Mouse (Mus musculus) thymus, postnatal 36 days (tissue): ENCODE measurements at regions not wholly inside any gene's neighbourhood (a gene's known extent, or its start where the extent isn't known, plus 50 kb on each side); places are given as distances from the start of the nearest gene placed in this dataset.

Experiments
- DNase-seq, 2 experiments: peaks; one replicate each; pipeline ENCODE4 v3.0.0; 2022; ENCODE audit warnings: mixed read lengths in 2 of 2

DNA sequence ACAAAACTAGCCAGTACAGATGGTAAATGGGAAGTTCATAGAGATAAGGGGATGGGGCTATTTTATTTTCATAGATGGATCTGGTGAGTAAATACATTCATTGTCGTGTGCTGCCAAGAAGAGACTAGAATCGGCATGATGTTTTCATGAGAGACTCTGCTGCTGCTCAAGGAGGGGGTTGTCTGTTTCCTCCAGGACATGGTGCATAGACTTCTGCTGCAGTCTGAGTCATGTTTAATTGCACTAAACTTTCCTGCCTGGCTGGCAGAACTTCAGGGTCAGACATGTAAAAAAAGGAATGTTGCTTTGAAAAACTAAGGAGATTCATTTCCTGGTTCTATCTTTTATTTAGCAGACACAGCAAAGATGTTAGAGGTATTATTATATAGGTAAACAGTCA is 100.9 kb upstream of the B430305J03Rik start:
- no peak for DNase-seq

DNA sequence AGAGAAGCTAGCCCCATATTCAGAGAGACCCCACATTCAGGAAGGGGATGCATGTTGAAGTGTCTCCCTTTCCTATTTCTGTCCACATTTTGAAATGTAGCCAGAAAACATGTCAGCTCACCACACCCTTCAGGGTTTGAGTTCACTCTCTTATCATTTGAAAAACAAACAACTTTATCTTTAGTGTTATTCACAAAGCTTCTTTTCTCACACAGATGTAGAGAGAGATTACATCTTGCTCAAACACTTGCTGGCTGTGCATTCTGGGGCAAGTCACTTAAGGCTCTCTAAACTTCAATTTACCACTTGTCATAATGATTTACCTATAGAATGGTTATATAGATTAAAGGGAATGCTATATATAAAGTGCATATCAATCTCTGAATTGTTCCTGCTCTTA is 94.3 kb upstream of the B430305J03Rik start:
- DNase-seq = no peak

DNA sequence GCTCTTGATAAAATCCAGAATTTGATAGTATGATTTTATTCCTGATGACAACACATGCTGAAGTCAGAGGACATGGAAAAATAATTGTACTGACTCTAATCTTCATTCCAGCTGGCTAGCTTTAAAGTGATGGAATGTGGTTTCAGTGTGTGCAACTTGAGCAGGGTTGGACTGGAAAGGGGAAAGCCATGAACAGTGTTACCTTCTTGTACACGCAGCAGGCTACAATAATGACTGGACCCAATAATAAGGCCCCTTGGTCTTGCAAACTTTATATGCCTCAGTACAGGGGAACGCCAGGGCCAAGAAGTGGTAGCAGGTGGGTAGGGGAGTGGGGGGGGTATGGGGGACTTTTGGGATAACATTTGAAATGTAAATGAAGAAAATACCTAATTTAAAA is 90.8 kb upstream of the B430305J03Rik start:
- DNase-seq = no peak

DNA sequence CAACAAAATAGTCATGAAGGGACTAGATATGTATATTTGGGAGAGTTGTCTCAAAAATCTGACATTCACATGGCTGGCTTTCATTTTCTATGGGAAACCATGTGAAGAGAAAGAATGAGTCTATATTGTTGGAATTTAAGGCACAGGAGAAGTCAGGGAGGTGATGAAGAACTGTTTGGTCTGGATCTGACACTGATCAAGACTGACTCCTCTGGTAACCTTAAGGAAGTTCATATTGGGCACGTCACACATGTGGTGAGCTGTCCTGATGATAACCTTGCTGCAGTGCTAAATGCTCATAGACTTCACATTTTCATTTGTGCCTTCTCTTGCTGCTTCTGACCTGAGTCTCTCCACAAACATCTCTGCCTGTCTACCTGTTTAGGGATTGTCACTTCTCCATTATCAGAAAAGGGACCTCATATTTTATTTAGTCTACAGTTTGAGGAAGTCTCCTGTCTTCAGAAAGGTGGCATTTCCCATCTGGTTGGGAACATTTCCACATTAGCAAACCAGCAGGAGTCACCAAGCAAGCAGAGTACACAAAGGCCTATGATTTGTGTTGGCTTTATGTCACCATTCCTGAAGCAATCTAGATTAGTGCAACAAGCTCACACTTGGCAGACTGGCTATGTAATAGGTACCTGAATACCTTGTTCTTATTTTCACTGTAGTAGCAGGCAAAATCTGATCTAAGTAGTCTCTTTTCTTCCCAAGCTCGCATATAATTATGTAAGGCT is 76.4 kb upstream of the B430305J03Rik start:
- no peak for DNase-seq

DNA sequence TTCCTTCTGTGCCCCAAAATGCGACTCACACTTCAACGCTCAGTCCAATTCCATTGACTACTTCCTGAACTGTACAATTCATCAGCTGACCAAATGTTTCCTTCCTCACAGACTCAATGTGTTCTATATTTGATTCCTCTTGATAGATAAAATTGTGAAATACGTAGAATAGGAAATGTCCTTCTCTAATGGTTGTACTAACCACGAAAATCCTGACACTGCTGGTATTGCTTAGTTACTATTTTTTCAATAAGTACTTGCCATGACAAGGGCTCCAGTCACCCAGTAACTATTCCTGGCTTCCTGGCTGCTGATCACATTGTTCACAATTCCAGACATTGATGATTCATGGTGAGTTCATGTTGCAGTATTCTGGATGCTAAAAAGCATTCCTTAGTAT is 75.7 kb upstream of the B430305J03Rik start:
- no peak for DNase-seq

- no peak for DNase-seq
Observed at GRCm38 (mm10) chr3:61428713-61429112, 63.0 kb upstream of the B430305J03Rik start.

GRCm38 (mm10) chr3:61423945-61424344 is 58.2 kb upstream of the B430305J03Rik start:
- DNase-seq = no peak

DNA sequence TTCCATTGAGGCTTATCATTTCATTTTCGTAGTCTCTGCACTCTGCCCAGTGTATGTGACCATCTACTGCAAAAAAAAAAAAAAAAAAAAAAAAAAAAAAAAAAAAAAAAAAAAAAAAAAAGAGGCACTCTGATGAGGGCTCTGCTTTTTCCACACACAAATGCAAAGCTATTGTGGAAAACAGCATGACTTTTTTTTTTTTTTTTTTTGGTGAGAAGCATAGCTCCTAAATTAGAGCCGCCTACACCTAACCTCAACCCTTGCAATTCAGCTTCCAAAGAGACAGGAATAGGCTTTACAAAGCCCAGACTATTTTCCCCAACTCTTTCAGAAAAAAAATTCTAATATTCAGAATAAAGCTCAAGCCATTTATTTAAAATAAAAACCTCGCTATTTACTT is 54.0 kb upstream of the B430305J03Rik start:
- no peak for DNase-seq

DNA sequence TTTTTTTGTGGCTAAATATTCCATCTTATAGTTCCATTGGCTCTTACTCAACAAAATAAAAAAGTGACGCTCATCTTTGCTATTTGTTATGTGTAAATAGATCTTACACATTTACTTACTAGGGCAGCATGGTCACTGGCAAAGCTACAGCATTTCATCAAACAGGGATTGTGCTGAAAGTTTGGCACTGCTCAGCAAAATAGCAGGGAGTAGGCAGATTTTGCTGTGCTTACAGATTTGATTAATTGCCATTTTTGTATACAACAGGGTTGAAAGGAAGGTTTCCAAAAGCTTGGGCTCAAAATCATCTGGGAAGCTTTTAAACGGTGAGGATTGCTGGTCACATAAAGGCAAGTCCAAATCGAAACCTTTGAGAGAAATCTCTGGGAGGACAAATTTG is 52.3 kb upstream of the B430305J03Rik start:
- DNase-seq = no peak
